Mouse (Mus musculus) bone marrow macrophage, adult 2 months (primary cell): Measurements from ENCODE around the gene Rasd2. TPM values are rescaled to one million over a fixed set of nuclear protein-coding genes. Genes with fewer than 3 reads are reported as not detected.
A peak's percentile ranks its signal among the peaks of the same experiment; 100 is the strongest.

Experiments
- H3K27ac ChIP-seq: 2 replicates; pipeline ENCODE4 v1.5.1; 2012; ENCODE audit warnings: low read depth, low read length; ENCODE audit not compliant: insufficient read depth
- H3K4me1 ChIP-seq: 2 replicates; pipeline ENCODE4 v1.6.1; 2012; ENCODE audit warnings: low read length; ENCODE audit not compliant: control insufficient read depth, insufficient read depth
- H3K4me3 ChIP-seq: 2 replicates; pipeline ENCODE4 v1.5.1; 2012; ENCODE audit warnings: mild to moderate bottlenecking, low read length, moderate library complexity; ENCODE audit not compliant: insufficient read depth
- CTCF ChIP-seq: IDR thresholded peaks from 2 replicates; pipeline ENCODE4 v1.5.1; 2012; ENCODE audit warnings: low read depth, mild to moderate bottlenecking, low read length, moderate library complexity
- POLR2A ChIP-seq: IDR thresholded peaks from 2 replicates; pipeline ENCODE4 v1.6.1; 2012; ENCODE audit warnings: mild to moderate bottlenecking, low read depth, low read length, borderline replicate concordance
- polyA plus RNA-seq: library from polyadenylated mRNA; stranded (reverse); fragments of >200 nt; gene quantifications from 2 replicates; pipeline ENCODE4 v1.2.4, GENCODE M21; 2012; ENCODE audit not compliant: missing spikeins, insufficient read depth, insufficient read length

The Rasd2 gene
- polyA plus RNA-seq, 1 experiment: not detected

DNA sequence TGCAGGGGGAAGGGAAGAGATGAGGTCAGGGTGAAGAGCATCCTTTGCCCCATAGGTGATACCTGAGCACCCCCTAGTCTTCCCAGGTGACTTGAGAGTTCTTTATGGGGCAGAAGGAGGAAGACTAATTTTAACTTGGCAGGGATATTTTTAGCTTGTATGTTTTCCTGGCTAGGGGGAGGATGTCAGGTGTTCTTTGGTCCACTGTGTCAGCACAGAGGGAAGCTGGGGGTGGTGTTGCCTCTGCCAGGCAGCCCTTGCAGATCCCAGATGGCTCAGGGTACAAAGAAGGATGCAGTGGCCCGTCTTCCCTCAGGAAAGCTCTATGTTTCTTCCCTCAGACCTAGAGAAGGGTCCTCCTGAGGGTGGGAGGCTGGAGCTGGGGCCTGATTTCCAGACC, 13.8 kb upstream of the Rasd2 start:
- no peak overlapping the region for H3K4me3 ChIP-seq
- H3K4me1 ChIP-seq: peaks cover 21% of the 10 kb centered on the region
- TF ChIP-seq POLR2A (no peak), CTCF (no peak)
- no peak overlapping the region for H3K27ac ChIP-seq

GRCm38 (mm10) chr8:75202041-75202656, 11.6 kb upstream of the Rasd2 start:
- H3K27ac ChIP-seq: no peak overlapping the region
- H3K4me1 ChIP-seq: peaks cover 7% of the 10 kb centered on the region
- H3K4me3 ChIP-seq: no peak overlapping the region
- TF ChIP-seq POLR2A (no peak), CTCF (no peak)

DNA sequence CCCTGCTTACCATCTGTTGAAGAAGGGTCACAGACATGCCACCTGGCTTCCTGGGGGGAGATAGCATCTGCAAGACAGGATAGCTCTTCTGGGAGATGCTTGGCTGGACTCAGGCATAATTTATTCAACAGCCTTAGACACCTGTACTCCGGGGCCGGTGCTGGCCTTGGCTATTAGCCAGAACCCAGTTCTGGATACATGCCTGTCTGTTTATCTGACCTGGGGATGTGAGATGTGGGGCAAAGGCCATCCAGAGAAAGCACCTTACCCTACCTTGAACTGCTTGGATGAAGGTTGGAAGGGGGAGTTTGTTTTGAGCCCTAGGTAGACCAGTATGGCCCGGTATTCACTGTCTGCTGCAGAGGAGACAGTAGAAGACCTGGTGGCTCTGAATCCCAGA, 10.8 kb upstream of the Rasd2 start:
- TF ChIP-seq CTCF (no peak), POLR2A (no peak)
- H3K27ac ChIP-seq: no peak overlapping the region
- H3K4me1 ChIP-seq: peaks cover 7% of the 10 kb centered on the region
- H3K4me3 ChIP-seq: no peak overlapping the region

- TF ChIP-seq CTCF: no peak
- TF ChIP-seq POLR2A: no peak
- H3K4me1 ChIP-seq: peaks cover 7% of the 10 kb centered on the region
- no peak overlapping the region for H3K4me3 ChIP-seq
- H3K27ac ChIP-seq: no peak overlapping the region
These were observed 10.3 kb upstream of the Rasd2 start for GRCm38 (mm10) chr8:75203420-75203819.

- Histone ChIP-seq H3K4me1 (peaks cover 7% of the 10 kb centered on the region), H3K27ac (no peak overlapping the region), H3K4me3 (no peak overlapping the region)
- TF ChIP-seq CTCF (no peak), POLR2A (no peak)
These were observed 9.4 kb upstream of the Rasd2 start for GRCm38 (mm10) chr8:75204190-75204868.

GRCm38 (mm10) chr8:75211461-75211860, 2.3 kb upstream of the Rasd2 start:
- 0 out of 2 replicates have a peak, but pooled peaks cover 2% of the 10 kb centered on the region for H3K4me1 ChIP-seq
- H3K4me3 ChIP-seq: no peak overlapping the region
- H3K27ac ChIP-seq: no peak overlapping the region
- TF ChIP-seq POLR2A: no peak
- TF ChIP-seq CTCF: no peak

DNA sequence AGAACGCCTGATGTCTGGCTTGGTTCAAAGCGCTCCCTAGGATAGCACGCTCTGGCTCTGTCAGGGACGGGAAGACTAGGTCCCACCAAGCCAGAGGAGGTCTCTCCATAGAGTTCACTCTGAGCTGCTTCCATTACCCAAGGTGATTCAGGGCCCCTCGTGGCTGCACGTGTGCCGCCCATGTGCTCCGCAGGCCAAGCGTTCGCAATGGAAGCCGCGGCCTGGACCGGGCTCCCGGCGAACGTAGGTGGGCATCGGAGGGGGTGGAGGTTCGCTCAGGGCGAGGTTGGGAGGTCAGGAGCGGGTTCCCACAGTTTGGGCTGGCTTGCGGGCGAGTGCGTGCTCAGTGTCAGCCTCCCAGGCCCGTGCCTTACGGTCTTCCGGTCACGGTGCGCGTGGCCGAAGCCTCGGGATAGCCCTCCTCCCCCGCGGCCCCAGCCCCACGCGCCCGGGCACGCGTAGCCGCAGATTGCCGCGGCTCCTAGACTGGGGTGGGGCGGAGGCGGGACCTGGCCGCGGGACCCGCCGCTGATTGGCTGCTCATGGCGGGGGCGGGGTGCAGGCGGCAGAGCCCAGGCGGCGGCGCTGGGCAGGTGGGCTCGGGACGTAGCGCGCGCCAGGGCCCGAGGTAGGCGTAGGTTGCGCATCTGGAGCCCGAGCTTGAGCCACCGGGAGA, 975 bp upstream of the Rasd2 start:
- 0 out of 2 replicates have a peak, but pooled peaks cover 2% of the 10 kb centered on the region for H3K4me1 ChIP-seq
- TF ChIP-seq POLR2A: no peak
- TF ChIP-seq CTCF: no peak
- peak overlapping the region; percentile 67 for H3K4me3 ChIP-seq
- H3K27ac ChIP-seq: no peak overlapping the region

DNA sequence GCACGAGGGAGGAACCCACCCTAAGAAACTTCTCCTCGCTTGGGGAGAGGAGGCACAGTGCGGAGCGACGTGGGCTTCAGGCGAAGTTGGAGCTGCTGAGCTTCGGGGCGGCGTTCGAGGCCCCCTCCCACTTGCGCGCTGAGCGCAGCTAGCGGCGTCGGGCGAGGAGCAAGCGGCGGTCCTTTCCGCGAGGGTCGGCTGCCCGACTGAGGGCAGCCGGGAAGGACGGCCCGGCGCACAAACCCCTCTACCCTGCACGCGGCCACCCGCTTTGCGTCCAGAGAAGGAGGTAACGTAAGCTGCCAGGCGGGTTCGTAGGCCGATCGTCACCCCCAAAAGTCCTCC, 465 bp upstream of the Rasd2 start:
- Histone ChIP-seq H3K4me1 (0 out of 2 replicates have a peak, but pooled peaks cover 2% of the 10 kb centered on the region), H3K4me3 (peak overlapping the region; percentile 67), H3K27ac (no peak overlapping the region)
- TF ChIP-seq POLR2A (no peak), CTCF (no peak)

- Histone ChIP-seq H3K4me3 (no peak overlapping the region), H3K4me1 (0 out of 2 replicates have a peak, but pooled peaks cover 2% of the 10 kb centered on the region), H3K27ac (no peak overlapping the region)
- TF ChIP-seq CTCF (no peak), POLR2A (no peak)
These were observed 1.3 kb downstream of the Rasd2 start for GRCm38 (mm10) chr8:75215046-75215445.

GRCm38 (mm10) chr8:75215931-75216330, 2.2 kb downstream of the Rasd2 start:
- no peak overlapping the region for H3K4me3 ChIP-seq
- TF ChIP-seq POLR2A (no peak), CTCF (no peak)
- H3K4me1 ChIP-seq: 0 out of 2 replicates have a peak, but pooled peaks cover 2% of the 10 kb centered on the region
- H3K27ac ChIP-seq: no peak overlapping the region
